Mouse (Mus musculus): ENCODE data around the gene Hck.

GRCm38 (mm10) chr2:153134237-153134636, 26.0 kb downstream of the Hck start:
- TF ChIP-seq CTCF (IDR thresholded peaks at IDR 0.05; ENCODE audit: low read depth, low read length) (no peak), GATA1 (IDR thresholded peaks at IDR 0.05; ENCODE audit: borderline replicate concordance, low read length) (no peak), TAL1 (conservative IDR thresholded peaks at IDR 0.05; ENCODE audit: low read depth, low read length) (no peak)

All from G1E (cell line).